Mouse (Mus musculus): ENCODE measurements around the gene Ube2f.

GRCm38 (mm10) chr1:91272260-91272659, 22.2 kb downstream of the Ube2f start:
- TF ChIP-seq POLR2A (IDR thresholded peaks at IDR 0.05; ENCODE audit: extremely low read depth, insufficient read depth, low read length) (no peak), CTCF (IDR thresholded peaks at IDR 0.05; ENCODE audit: low read depth, low read length) (no peak)
